Mouse (Mus musculus) midbrain, embryonic 12.5 days (tissue): ENCODE data around the gene Sqstm1. TPM values are rescaled to one million over a fixed set of nuclear protein-coding genes. Genes with fewer than 3 reads are reported as not detected.

ENCODE experiments used
- ATAC-seq: fragments of 200-750 bp; cut with Nextera tagmentation; 2 replicates; pipeline ENCODE4 v1.8.0; 2017; ENCODE audit warnings: low read depth, moderate TSS enrichment, moderate library complexity; ENCODE audit not compliant: low FRiP score
- H3K27ac ChIP-seq: fragments of 300-500 bp; sonication (generic); replicated peaks from 2 replicates; pipeline ENCODE4 v1.5.1; 2016; ENCODE audit warnings: mild to moderate bottlenecking
- H3K27me3 ChIP-seq: fragments of 300-500 bp; sonication (generic); 2 replicates; pipeline ENCODE4 v1.6.1; 2016; ENCODE audit warnings: mild to moderate bottlenecking
- H3K36me3 ChIP-seq: fragments of 300-500 bp; sonication (generic); 2 replicates; pipeline ENCODE4 v1.6.1; 2016
- H3K4me1 ChIP-seq: fragments of 300-500 bp; sonication (generic); 2 replicates; pipeline ENCODE4 v1.6.1; 2016
- H3K4me2 ChIP-seq: fragments of 300-500 bp; sonication (generic); replicated peaks from 2 replicates; pipeline ENCODE4 v1.6.1; 2016; ENCODE audit warnings: mild to moderate bottlenecking, moderate library complexity
- H3K4me3 ChIP-seq: fragments of 300-500 bp; sonication (generic); 2 replicates; pipeline ENCODE4 v1.5.1; 2016; ENCODE audit warnings: mild to moderate bottlenecking
- H3K9ac ChIP-seq: fragments of 300-500 bp; sonication (generic); replicated peaks from 2 replicates; pipeline ENCODE4 v1.6.1; 2016; ENCODE audit warnings: mild to moderate bottlenecking, moderate library complexity
- H3K9me3 ChIP-seq: fragments of 300-500 bp; sonication (generic); 2 replicates; pipeline ENCODE4 v1.6.1; 2016; ENCODE audit warnings: mild to moderate bottlenecking
- WGBS: fragments of 180-500 bp; shearing (Covaris S2); methylation state at CpG from one replicate; pipeline ENCODE4 v1.1.7; 2016; 5-methylcytosine and 5-hydroxymethylcytosine counted together
- microRNA-seq: library from miRNA; unstranded; fragments of <30 nt; microRNA quantifications from one replicate; pipeline ENCODE4, GENCODE M21; 2017
- polyA plus RNA-seq: library from polyadenylated mRNA; unstranded; fragments of >200 nt; fragmentation: Nextera tagmentation; extraction: Ambion mirVana; gene quantifications from 2 replicates; pipeline ENCODE4 v1.2.1, GENCODE M21; 2016

Sqstm1 gene
- polyA plus RNA-seq, 1 experiment from 2014 or later = 203 TPM

DNA sequence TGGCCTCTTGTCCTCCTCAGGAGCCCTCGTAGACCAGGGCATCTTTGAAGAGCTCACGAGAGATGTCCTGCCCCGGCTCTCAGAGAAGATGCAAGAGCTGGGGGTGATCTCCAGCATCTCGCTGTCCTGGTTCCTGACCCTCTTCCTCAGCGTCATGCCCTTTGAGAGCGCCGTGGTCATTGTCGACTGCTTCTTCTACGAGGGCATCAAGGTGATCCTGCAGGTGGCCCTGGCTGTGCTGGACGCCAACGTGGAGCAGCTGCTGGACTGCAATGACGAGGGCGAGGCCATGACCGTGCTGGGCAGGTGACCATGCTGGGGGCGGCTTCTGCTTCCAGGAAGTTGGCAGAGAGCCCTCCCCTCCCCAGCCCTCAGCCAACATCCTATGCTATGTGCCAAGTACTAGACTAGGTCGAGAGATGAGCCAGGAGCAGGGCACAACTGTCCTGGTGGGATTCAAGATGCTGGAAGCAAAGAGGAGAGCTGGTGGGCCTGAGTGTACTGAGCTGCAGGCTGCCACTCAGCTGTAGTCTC lies 53.8 kb downstream of the Sqstm1 start:
- Histone ChIP-seq H3K27me3 (no peaks in the 10 kb centered on the region), H3K4me2 (no peak overlapping the region), H3K9ac (no peak overlapping the region), H3K9me3 (no peaks in the 10 kb centered on the region), H3K4me3 (no peak overlapping the region), H3K4me1 (no peaks in the 10 kb centered on the region), H3K27ac (no peak overlapping the region), H3K36me3 (peaks cover 83% of the 10 kb centered on the region)
- WGBS = 95% methylated on average over 16 of the region's 16 CpGs
- ATAC-seq = no peak

DNA sequence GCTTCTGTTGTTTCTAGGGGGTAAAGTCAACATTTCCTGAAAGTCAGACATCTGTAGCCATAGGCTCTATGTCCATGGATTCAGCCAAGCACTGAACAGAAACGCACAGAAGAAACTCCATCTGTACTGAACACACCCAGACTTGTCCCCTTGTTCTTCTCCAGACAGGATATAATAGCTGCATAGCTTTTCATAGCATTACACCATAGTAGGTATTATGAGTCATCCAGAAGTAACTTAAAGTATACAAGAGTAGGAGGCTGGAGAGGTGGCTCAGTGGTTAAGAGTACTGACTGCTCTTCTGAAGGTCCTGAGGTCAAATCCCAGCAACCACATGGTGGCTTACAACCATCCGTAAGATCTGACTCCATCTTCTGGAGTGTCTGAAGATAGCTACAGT lies 54.8 kb downstream of the Sqstm1 start:
- H3K27me3 ChIP-seq = no peaks in the 10 kb centered on the region
- H3K4me3 ChIP-seq = no peak overlapping the region
- H3K36me3 ChIP-seq = peaks cover 91% of the 10 kb centered on the region
- H3K4me2 ChIP-seq = no peak overlapping the region
- no peaks in the 10 kb centered on the region for H3K4me1 ChIP-seq
- no peak overlapping the region for H3K9ac ChIP-seq
- no peak for ATAC-seq
- 92% methylated on average over 2 of the region's 2 CpGs for WGBS
- no peaks in the 10 kb centered on the region for H3K9me3 ChIP-seq
- no peak overlapping the region for H3K27ac ChIP-seq

GRCm38 (mm10) chr11:50154777-50155520 lies 55.7 kb downstream of the Sqstm1 start:
- H3K4me1 ChIP-seq = no peaks in the 10 kb centered on the region
- H3K9ac ChIP-seq = no peak overlapping the region
- 90% methylated on average over 12 of the region's 12 CpGs for WGBS
- no peaks in the 10 kb centered on the region for H3K27me3 ChIP-seq
- no peak for ATAC-seq
- peaks cover 99% of the 10 kb centered on the region for H3K36me3 ChIP-seq
- H3K9me3 ChIP-seq = no peaks in the 10 kb centered on the region
- no peak overlapping the region for H3K4me2 ChIP-seq
- no peak overlapping the region for H3K4me3 ChIP-seq
- no peak overlapping the region for H3K27ac ChIP-seq

DNA sequence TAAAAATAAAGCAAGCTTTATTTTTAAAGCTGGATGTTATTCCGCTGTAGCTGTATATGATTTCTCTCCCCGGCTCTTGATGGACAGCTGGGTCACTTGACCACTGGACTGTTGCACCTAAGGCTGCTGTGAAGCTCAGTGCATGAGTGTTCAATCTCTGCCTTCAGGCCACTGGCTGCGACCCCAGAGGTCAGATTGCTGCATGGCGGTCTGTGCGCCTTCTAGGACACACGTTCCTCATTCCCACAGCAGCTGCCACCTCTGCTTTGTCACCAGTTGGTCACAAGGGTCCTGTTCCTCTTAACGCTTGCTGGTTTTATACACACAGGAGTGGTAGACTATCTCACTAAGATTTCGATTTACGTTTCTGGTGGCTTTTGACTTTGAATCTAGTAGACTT lies 56.5 kb downstream of the Sqstm1 start:
- no peak overlapping the region for H3K27ac ChIP-seq
- H3K36me3 ChIP-seq = peaks cover 99% of the 10 kb centered on the region
- H3K27me3 ChIP-seq = no peaks in the 10 kb centered on the region
- H3K9me3 ChIP-seq = no peaks in the 10 kb centered on the region
- WGBS = 78% methylated on average over 9 of the region's 9 CpGs
- no peaks in the 10 kb centered on the region for H3K4me1 ChIP-seq
- no peak overlapping the region for H3K4me3 ChIP-seq
- no peak overlapping the region for H3K9ac ChIP-seq
- no peak for ATAC-seq
- no peak overlapping the region for H3K4me2 ChIP-seq

DNA sequence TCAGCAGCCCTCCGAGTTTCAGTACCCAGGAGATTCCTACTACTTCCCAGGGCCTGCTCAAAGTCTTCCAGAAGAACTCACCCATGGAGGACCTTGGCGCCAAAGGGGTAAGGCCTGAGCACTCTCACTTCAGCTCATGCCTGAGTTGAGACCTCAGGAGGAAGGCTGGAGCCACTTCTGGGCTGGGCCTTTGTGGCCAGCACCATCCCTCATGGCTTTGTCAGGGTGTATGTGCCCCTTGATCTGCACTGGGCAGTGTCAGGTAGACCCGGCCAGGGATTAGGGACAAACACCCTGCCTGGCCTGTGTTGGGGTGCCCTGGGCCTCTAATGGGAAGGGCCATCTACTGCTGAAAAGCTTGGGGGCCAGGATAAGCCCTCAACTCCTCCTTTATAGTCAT lies 59.3 kb downstream of the Sqstm1 start:
- Histone ChIP-seq H3K4me2 (no peak overlapping the region), H3K4me3 (no peak overlapping the region), H3K9ac (no peak overlapping the region), H3K27me3 (no peaks in the 10 kb centered on the region), H3K36me3 (peaks cover 95% of the 10 kb centered on the region), H3K9me3 (no peaks in the 10 kb centered on the region), H3K4me1 (no peaks in the 10 kb centered on the region), H3K27ac (no peak overlapping the region)
- 86% methylated on average over 3 of the region's 3 CpGs for WGBS
- ATAC-seq = no peak

DNA sequence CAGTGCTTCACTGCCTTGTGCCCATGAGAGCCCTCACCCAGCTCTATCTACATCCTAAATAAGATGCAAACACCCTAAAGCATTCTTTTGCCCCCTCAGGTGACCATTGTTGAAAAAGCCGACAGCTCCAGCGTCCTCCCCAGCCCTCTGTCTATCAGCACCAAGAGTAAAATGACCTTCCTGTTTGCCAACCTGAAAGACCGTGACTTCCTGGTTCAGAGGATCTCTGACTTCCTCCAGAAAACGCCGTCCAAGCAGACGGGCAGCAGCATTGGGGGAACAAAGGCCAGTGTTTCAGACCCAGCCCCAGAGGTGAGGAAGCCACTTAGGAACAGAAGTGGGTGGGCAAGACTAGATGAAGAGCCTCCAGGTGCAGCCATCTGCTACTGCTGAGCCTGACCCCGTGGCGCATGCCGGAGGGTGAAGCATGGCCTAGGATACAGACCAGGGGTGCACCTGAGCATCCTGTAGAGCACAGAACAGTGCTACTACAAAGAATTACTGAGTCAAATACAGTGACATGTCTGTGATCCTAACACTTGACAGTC lies 61.0 kb downstream of the Sqstm1 start:
- H3K9me3 ChIP-seq = no peaks in the 10 kb centered on the region
- no peaks in the 10 kb centered on the region for H3K4me1 ChIP-seq
- no peak for ATAC-seq
- no peak overlapping the region for H3K27ac ChIP-seq
- H3K27me3 ChIP-seq = no peaks in the 10 kb centered on the region
- H3K4me2 ChIP-seq = no peak overlapping the region
- 92% methylated on average over 9 of the region's 9 CpGs for WGBS
- no peak overlapping the region for H3K4me3 ChIP-seq
- H3K9ac ChIP-seq = no peak overlapping the region
- peaks cover 95% of the 10 kb centered on the region for H3K36me3 ChIP-seq

Small RNA genes within 50 kb of the gene (microRNA-seq; reads per million reads assigned to microRNA genes)
- 1.2 reads per million for gene Mir6919

Other genes with a start within 250 kb of the Sqstm1 start
- 83.4 and 91.3 TPM in 2 replicates for gene Rnf130, start 185.5 kb downstream of the Sqstm1 start, polyA plus RNA-seq
- 41.1 and 45.2 TPM in 2 replicates for gene Tbc1d9b, start 79.4 kb downstream of the Sqstm1 start, polyA plus RNA-seq
- 23.3 and 24.2 TPM in 2 replicates for gene Mrnip, start 36.4 kb downstream of the Sqstm1 start, polyA plus RNA-seq
- gene Mgat4b, start 63 bp upstream of the Sqstm1 start, polyA plus RNA-seq = 40.7 and 45.6 TPM in 2 replicates
- gene Ltc4s, start 27.8 kb upstream of the Sqstm1 start, polyA plus RNA-seq = 0.85 and 1.3 TPM in 2 replicates
- 6.4 and 6.6 TPM in 2 replicates for gene Maml1, start 81.5 kb upstream of the Sqstm1 start, polyA plus RNA-seq
- gene Canx, start 114.8 kb upstream of the Sqstm1 start, polyA plus RNA-seq = 282 and 289 TPM in 2 replicates
- not detected in 2 replicates for gene Cby3, start 143.6 kb upstream of the Sqstm1 start, polyA plus RNA-seq
- gene Hnrnph1, start 166.2 kb upstream of the Sqstm1 start, polyA plus RNA-seq = 699 and 705 TPM in 2 replicates
- 26.7 and 32.8 TPM in 2 replicates for gene Rufy1, start 220.3 kb upstream of the Sqstm1 start, polyA plus RNA-seq